Mouse (Mus musculus): Measurements from ENCODE around the gene Cby3.
"Not testable (repeated sequence)": the region's sequence is repeated elsewhere in the genome, so short reads cannot be mapped to it uniquely, and the experiment has no call there.

The Cby3 gene

DNA sequence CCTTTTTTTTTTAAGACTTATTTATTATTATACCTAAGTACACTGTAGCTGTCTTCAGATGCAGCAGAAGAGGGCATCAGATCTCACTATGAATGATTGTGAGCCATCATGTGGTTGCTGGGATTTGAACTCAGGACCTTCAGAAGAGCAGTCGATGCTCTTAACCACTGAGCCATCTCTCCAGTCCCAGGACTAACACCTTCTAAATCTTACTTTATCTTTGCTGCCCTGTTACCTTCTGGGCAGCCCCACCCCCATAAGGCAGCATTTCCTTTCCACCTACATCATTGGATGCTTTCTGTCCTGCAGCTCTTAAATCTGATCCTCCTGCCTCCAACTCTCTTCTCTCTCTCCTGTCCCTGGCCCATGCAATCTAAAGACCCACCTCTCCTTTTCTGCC lies 7.0 kb downstream of the Cby3 start:
- not testable (repeated sequence) for DNase-seq (ENCODE audit: extremely low spot score)

DNA sequence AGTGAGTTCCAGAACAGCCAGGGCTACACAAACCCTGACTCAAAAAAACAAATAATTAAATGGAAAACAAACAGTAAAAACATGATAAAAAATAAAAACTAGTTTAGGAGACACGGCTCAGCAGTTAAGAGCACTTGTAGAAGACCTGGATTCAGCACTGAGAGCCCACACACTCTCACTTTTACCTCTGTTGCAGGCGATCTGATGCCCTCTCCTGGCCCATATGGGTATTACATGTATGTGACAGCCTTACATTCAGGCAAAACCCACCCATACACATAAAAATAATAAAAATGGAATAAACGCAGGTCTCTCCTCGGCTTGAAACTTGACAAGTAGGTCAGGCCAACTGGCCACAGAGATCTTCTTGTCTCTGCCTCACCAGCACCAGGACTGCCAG lies 10.3 kb downstream of the Cby3 start:
- peak; percentile 70 for DNase-seq (ENCODE audit: extremely low spot score)

DNA sequence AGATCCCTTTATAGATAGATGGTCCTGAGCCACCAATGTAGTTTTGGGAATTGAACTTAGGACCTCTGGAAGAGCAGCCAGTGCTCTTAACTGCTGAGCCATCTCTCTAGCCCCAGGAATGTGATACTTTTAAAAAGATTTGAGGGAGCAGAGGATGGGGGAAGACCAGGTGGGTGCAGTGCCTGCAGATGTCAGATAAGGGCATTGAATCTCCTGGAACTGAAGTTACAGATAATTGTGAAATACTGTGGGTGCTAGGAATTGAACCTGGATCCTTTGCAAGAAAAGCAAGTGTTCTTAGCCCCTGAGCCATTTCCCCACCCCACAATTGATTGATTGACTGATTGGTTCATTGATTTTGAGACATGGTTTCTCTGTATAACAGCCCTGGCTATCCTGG lies 11.1 kb downstream of the Cby3 start:
- no peak for DNase-seq (ENCODE audit: extremely low spot score)

DNA sequence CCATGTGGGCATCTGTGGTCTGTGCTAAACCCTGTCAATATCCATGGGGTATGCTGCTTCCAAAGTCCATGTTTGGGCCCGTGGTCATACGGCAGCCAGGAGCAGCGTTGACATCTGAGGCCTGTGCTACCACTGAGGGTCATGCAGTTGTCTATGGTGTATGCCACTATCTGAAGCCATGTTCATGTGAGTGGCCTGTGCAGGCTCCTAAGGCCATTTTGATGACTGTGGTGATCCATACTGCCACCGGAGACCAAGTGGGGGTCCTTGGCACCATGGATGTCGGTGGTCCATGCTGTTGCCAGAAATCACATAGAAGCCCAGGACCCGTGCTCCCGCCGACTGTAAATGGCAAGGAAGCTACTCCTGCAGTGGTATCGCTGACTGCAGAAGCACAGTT lies 13.3 kb downstream of the Cby3 start:
- DNase-seq (ENCODE audit: extremely low spot score) = no peak

DNA sequence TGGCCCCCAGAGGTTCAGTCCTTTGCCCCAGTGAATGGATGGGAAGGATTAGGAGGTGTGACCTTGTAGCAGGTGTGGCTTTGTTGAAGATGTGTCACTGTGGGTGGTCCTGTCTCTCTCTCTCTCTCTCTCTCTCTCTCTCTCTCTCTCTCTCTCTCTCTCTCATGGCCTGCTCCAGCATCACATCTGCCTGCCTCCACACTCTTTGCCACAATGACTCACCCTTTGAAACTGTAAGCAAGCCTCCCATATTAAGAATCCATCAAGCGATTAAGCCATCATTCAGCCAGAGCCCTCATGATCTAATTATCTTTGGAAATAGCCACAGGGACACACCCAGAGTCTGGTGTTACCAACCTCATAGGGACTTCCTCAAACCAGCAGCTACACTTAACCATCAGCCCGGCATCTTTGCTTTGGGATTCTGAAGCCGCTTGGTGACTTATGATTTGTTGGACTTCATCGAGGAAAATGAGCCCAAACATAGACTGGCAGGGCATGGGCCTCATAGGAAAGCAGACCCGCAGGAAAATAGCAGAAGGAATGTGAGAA lies 15.2 kb downstream of the Cby3 start:
- DNase-seq (ENCODE audit: extremely low spot score) = no peak

DNA sequence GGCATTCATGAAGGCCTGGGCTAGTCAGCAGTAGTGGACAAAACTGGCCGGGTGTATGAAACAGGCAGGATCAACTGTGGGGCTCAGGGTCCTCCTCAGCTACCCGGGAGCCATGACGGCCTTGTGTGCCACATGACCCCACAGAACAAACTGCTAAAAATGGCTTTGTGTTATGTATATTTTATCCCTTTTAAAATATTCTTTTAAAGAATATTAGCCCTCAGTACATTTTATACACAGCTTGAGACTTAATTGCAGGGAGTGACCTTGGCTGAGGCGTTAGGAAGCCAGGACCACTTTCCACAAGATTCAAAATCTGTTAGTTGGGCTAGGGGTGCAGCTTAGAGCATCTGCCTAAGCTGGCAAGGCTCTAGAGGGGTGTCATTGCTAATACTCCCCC lies 16.7 kb downstream of the Cby3 start:
- no peak for DNase-seq (ENCODE audit: extremely low spot score)

DNA sequence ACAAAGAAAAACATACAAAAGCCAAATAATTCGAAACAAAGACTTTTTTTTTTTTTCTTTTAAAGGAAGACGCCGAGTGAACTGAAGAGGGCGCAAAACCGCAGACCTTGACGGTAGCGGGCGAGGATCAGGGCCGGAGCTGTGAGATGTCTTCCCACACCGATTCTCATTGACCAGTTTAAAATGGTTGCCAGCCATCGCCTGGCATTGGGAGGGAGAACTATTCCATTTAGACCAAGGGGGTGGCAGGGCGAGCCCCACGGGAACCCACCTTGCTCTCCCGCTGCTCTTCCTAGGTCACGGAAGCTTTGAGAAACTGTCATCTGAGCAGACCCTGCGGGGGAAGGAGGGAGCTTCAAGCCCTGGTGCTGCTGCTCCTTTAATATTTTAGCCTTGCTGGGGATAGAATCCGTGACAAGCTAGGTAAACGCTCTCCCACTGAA lies 17.2 kb downstream of the Cby3 start:
- peak; percentile 73 for DNase-seq (ENCODE audit: extremely low spot score)

DNA sequence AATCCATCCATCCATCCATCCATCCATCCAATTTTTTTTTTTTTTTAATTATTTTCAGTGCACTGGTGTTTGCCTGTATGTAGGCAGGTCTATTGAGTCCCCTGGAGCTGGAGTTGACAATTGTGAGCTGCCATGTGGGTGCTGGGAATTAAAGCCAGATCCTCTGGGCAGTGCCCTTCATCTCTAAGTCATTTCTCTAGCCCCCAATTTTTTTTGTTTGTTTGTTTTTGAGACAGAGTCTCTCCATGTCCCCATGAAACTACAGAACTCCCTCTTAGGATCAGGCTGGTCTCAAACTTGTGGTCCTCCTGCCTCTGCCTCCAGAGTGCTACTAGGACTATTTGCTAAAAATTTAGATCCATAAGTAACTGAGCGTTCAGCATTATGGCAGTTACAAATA lies 17.6 kb downstream of the Cby3 start:
- DNase-seq (ENCODE audit: extremely low spot score) = no peak

DNA sequence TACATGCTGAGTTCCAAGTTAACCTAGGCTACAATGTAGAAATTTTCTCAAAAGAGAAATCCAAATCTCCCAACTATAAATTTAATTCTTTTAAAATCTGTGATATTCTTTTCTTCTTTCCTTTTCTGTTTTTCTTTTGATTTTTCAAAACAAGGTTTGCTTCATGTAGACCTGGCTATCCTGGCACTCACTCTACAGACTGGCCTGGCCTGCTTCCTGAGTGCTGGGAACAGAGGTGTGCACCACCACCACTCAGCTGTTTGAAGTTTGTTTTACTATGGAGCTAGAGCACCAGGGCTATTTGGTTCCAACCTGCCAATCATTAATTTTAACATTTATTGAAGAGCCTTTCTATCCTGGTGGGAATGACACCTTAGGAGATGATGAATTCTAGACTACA lies 18.8 kb downstream of the Cby3 start:
- no peak for DNase-seq (ENCODE audit: extremely low spot score)

DNA sequence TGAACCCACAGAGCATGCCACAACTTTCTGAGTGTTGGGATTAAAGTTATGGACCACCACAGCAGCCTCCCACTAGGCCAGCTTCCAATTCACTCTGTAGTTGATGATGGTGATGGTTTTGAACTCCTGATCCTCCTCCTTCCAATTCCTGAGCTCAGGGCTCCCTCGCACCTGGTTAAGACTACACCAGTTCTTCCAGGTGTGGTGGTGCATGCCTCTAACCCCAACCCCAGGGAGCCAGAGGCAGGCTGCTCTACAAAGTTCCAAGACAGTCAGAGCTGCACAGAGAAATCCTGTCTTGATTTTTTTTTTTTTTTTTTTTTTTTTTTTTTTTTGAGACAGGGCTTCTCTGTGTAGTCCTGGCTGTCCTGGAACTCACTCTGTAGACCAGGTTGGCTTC lies 19.4 kb downstream of the Cby3 start:
- DNase-seq (ENCODE audit: extremely low spot score) = no peak

DNA sequence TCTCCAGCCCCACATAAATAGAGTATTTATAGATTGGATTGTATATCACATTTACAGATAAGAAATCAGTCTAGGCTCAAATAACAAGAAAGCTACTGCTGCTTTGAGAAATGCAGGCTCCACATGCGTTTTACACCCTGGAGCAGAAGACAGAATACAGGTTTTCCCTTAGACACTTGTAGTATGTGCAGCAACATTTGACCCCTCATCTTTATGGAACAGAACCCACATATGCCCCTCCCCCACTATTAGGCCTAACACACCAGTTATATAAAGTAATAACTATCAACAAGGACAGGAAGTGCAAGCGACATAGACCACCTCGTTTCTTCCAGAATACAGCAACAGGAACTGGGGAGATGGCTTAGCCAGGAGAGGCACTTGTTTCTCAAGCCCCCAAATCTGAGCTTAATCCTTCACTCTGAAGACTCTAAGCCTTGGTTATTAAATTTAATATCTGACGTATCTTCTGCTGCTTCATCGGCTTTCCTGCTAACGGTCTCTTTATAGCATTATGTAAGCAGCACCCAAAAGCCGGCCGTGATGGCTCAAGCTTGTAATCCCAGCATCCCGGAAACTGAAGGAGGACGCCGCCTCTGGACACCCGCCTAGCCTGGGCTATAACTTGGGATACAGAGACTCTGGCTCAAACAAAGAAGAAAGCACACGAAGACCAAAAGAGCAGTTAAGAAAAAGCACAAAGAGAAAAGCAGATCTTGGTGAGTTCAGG lies 20.2 kb downstream of the Cby3 start:
- DNase-seq (ENCODE audit: extremely low spot score) = no peak

DNA sequence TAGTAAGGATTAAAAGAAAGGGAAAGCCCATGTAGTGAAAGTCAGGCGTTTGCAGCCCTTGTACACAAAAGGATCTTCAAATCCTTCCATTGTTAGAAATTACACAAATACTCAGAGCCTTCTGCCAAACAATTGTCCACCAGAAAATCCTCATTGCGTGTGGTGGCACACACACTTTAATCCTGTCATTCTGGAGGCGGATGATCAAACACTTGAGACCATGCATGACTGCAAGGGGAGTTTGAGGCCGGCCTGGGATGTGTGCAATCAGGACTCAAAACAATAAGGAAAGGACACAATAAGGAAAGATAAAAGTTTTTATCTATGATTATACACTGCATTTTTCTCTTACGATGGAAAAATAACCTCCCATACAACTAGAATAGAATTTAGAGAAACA lies 21.2 kb downstream of the Cby3 start:
- no peak for DNase-seq (ENCODE audit: extremely low spot score)

DNA sequence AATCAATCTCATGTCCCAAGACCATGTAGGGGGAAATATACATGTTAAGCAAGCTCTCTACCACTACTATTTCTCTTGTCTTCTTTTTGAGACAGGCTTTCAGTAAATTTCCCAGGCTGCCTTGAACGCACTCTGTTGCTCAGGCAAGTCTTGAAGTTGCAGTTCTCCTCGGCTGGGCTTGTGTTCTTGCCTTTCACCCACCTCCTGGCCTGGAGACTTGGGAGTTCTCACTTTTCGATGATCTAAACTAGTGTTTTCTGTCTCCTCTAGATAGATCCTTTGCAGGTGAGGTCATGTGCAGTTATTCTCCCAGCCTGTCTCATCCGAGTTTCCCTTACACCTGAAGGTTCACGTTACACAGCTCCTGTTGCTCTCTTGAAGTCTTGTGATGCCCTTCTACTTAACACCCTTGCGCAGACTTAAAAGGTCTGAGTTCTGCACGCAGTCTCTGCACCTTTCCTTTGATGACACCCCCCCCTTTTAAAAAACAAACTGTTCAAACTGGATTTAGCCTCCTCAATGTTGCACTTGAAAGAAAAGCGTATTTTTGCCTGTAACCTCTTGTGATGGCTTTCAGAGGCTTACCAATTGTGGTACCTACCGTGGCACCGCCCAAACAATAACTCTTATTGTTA lies 22.0 kb downstream of the Cby3 start:
- DNase-seq (ENCODE audit: extremely low spot score) = no peak

DNA sequence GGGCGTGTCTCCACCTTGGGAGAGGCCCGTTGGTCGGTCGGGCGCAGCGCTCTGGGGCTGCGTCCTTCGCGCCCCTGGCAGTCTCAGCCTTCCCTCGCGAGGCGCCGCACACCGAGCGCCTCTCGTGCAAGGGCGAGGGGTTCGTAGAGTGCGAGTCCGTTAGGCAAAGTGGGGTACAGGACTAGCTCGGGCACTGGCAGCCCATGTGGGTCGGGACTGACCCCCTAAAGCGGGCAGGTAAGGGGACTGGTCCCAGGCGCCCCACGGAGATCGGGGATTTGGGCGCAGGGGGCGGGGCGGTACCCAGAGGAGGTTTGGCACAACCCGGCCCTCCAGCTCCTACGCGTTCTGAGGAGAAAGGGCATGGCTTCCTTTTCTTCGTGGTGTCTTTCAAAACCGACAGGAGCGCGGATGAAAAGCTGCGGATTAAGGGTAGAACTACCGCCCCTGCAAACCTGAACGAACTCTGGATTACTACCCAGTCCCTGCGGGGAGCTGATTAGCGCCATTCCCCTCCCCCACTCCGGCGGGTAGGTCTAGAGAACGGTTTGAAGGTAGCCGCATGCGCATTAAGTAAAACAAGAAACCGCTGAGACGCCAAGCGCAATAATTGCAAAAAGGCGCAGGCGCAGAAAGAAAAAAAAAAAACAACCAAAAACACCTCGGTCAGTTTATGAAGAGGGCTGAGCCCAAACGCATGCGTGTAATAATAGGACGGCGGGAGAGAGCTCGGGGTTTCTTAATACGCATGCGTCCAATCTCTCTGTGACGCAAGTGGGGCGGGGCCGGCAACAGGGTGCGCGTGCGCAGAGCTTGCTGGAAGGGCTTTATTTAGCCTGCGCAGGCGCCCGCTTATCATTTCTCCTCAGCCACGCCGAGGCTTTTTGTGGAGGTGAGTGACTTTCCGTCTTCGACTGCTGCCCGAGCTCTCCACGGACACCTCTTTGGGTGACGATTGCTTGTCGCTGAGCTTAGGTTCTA lies 22.9 kb downstream of the Cby3 start, which contains the start of gene Hnrnph1:
Hnrnph1 (plus strand) TSS at position 80 of the 981 bp plus-strand sequence.
- DNase-seq (ENCODE audit: extremely low spot score) = peak; percentile 98

DNA sequence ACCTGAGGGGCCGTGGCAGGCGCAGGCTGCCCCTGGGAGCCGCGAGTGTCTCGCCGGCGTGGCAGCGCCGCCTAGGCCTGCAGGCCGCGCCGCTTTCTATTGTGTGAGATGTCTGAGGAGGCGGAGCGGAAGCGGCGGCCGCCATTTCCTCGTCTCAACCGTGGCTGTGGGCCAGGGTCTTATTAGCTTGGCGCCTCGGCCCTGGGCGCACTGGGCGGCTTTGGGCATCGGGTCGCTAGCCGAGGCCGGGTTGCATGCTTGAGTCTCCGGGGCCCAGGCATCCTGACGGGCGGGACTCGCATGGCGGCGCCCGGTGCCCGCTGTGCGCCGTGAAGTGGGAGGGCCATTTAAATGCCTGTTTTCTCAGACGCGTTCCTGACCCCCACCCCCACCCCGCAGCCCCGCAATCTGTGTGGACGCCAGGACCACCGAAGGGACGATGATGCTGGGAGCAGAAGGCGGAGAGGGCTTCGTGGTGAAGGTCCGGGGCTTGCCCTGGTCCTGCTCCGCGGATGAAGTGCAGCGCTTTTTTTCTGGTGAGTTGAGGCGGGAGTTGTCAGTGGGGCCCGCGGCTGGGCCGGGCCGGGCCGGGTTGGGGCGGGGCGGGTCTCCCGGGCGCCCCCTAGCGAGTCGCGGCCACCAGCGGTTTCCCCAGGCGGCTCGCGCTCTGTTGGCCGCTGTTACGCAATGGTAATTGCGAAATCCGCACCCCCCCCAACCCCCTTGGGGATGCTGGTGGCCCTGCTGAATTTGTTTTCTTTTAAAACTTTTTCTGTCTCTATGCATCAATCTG lies 23.8 kb downstream of the Cby3 start:
- peak; percentile 88 for DNase-seq (ENCODE audit: extremely low spot score)

DNA sequence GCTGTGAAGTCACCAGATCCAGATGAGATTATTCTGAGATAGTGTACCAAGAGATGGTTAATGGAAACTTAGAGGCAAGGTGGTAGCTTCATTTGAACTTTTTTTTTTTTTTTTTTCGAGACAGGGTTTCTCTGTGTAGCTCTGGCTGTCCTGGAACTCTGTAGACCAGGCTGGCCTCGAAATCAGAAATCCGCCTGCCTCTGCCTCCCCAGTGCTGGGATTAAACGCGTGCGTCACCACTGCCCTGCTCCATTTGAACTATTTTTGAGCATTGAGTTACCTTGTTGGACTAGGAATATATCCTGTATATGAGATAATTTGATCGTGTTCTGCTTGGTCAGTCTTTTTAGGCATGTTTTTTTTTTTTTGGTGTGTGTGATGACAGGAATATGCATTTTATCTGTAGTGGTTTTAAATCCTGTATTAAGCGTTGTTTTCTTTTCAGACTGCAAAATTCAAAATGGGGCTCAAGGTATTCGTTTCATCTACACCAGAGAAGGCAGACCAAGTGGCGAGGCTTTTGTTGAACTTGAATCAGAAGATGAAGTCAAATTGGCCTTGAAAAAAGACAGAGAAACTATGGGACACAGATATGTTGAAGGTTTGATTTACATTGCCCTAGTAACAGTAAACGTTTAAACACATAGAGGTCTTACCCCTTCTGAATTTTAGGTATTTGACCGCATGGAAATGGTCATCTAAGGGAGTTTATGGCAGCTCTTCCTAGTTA lies 24.9 kb downstream of the Cby3 start:
- no peak for DNase-seq (ENCODE audit: extremely low spot score)

DNA sequence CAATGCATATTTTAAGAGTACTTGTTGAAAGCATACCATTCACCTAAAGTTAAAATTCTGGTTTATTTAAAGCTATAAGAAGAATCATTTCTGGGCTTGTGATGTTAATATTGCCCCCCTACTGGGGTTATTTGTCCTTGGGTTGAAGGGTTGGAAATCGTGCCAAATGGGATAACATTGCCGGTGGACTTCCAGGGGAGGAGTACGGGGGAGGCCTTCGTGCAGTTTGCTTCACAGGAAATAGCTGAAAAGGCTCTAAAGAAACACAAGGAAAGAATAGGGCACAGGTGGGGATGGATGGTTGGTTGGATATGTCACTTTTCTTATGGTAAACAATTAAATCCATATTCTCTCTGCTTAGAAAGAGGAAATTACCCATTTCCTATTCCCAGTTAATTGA lies 27.0 kb downstream of the Cby3 start:
- DNase-seq (ENCODE audit: extremely low spot score) = no peak

DNA sequence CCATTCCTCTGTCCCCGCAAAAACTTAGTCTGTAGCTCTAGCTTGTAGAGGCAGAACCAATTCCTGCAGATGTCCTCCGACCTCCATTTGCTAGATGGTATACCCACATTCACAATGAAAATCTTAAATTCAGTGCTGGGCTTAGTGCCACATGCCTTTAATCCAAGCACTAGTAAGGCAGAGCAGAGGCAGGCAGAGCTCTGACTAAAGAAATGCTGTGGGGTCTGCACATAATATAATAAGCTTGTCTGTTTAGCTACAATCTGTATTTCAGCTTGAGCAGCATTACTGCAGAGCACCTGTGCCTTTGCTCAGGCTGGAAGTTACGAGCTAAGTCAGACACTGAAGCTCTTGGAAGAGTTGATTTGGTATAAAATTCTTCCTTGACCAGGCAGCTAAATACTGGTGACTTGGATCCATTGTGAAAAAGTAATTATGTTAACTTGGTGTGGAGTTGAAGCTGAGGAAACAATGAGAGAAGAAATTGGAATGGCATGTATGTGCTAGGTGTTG lies 33.0 kb downstream of the Cby3 start:
- no peak for DNase-seq (ENCODE audit: extremely low spot score)

DNA sequence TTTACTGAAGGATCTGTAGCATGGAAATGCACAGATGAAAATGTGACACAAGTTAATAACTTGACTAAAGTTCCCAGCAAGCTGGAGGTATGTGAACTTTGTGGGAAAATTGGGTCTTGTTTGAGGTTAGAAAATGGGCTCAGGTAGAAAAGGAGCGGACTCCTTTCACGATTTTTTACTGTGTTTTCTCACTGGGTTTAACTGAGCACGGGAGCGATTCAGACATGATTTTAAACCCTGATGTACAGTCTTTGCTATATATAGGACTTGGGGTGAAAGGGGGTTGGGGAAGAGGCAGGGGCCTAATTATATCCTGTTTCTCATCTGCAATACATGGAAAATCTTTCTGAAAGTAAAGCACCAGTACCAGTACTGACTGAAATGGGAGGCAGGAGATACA lies 33.4 kb downstream of the Cby3 start:
- no peak for DNase-seq (ENCODE audit: extremely low spot score)

DNA sequence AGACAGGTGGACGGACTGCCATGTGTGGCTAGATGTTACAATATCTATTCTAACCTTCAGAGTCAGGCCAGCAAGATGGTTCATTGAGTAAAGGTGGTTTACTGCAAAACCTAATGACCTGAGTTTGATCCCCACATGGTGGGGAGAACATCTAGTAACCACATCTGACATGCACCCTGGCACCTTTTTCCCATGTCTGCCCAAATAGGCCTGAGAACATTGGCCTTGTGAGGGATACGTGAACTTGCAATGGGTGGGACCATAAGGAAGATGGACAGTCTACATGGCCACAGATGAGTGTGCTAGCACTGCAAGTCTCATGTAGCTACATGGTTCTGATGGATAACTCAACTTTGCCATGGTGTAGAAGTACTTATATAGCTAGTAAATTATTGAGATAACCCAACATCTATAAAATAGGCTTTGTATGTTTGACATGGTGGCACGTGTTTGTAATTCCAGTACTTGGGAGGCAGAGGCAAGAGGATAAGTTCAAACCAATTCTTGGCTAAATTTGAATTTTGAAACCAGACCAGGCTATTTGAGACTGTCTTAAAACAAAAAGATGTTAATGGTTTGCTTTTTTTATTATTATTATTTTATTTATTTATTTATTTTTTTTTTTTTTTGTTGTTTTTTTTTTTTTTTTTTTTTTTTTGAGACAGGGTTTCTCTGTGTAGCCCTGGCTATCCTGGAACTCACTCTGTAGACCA lies 34.1 kb downstream of the Cby3 start:
- DNase-seq (ENCODE audit: extremely low spot score) = no peak

Measured in embryo, embryonic 9.5 days (tissue).